Mouse (Mus musculus): Measurements from ENCODE around the gene BC005624. TPM values are rescaled to one million over a fixed set of nuclear protein-coding genes. Genes with fewer than 3 reads are reported as not detected.
A peak's percentile ranks its signal among the peaks of the same experiment; 100 is the strongest.
"Not testable (repeated sequence)": the region's sequence is repeated elsewhere in the genome, so short reads cannot be mapped to it uniquely, and the experiment has no call there.

BC005624 gene
- polyA plus RNA-seq, 1 experiment from 2014 or later: 67.5 TPM

- WGBS: 57% methylated on average over 4 of the region's 4 CpGs
- DNase-seq (ENCODE audit: low spot score): no peak
- no peak for ATAC-seq (ENCODE audit: low FRiP score)
- Histone ChIP-seq H3K27me3 (ENCODE audit: control insufficient read depth, insufficient read depth, low read length) (no peaks in the 10 kb centered on the region), H3K27ac (ENCODE audit: low read depth, low read length) (no peak overlapping the region), H3K36me3 (ENCODE audit: control insufficient read depth, insufficient read depth, low read length) (no peaks in the 10 kb centered on the region), H3K4me2 (replicated peaks; ENCODE audit: low read depth, low read length) (no peak overlapping the region), H3K4me3 (ENCODE audit: low read depth, low read length) (no peak overlapping the region), H3K9me3 (ENCODE audit: control insufficient read depth, low read length) (no peaks in the 10 kb centered on the region), H3K4me1 (replicated peaks; ENCODE audit: control insufficient read depth, insufficient read depth, low read length) (no peaks in the 10 kb centered on the region), H3K9ac (ENCODE audit: low read depth, low read length) (no peak overlapping the region)
These were observed 43.4 kb downstream of the BC005624 start for GRCm38 (mm10) chr2:30938574-30938991.

- ATAC-seq (ENCODE audit: low FRiP score): no peak
- no peak overlapping the region for H3K27ac ChIP-seq (ENCODE audit: low read depth, low read length)
- H3K4me2 ChIP-seq (replicated peaks; ENCODE audit: low read depth, low read length): no peak overlapping the region
- no peak overlapping the region for H3K4me3 ChIP-seq (ENCODE audit: low read depth, low read length)
- no peaks in the 10 kb centered on the region for H3K4me1 ChIP-seq (replicated peaks; ENCODE audit: control insufficient read depth, insufficient read depth, low read length)
- no peak overlapping the region for H3K9ac ChIP-seq (ENCODE audit: low read depth, low read length)
- no peaks in the 10 kb centered on the region for H3K27me3 ChIP-seq (ENCODE audit: control insufficient read depth, insufficient read depth, low read length)
- H3K36me3 ChIP-seq (ENCODE audit: control insufficient read depth, insufficient read depth, low read length): no peaks in the 10 kb centered on the region
- no peak for DNase-seq (ENCODE audit: low spot score)
- no peaks in the 10 kb centered on the region for H3K9me3 ChIP-seq (ENCODE audit: control insufficient read depth, low read length)
- WGBS: 82% methylated on average over 8 of the region's 8 CpGs
These were observed 44.3 kb downstream of the BC005624 start for GRCm38 (mm10) chr2:30937731-30938130.

GRCm38 (mm10) chr2:30936808-30937207 is 45.2 kb downstream of the BC005624 start:
- Histone ChIP-seq H3K4me3 (ENCODE audit: low read depth, low read length) (no peak overlapping the region), H3K4me2 (replicated peaks; ENCODE audit: low read depth, low read length) (no peak overlapping the region), H3K9ac (ENCODE audit: low read depth, low read length) (no peak overlapping the region), H3K36me3 (ENCODE audit: control insufficient read depth, insufficient read depth, low read length) (no peaks in the 10 kb centered on the region), H3K27ac (ENCODE audit: low read depth, low read length) (no peak overlapping the region), H3K4me1 (replicated peaks; ENCODE audit: control insufficient read depth, insufficient read depth, low read length) (no peaks in the 10 kb centered on the region), H3K9me3 (ENCODE audit: control insufficient read depth, low read length) (no peaks in the 10 kb centered on the region), H3K27me3 (ENCODE audit: control insufficient read depth, insufficient read depth, low read length) (no peaks in the 10 kb centered on the region)
- WGBS: 80% methylated on average over 3 of the region's 3 CpGs
- DNase-seq (ENCODE audit: low spot score): no peak
- ATAC-seq (ENCODE audit: low FRiP score): no peak

- no peak overlapping the region for H3K9ac ChIP-seq (ENCODE audit: low read depth, low read length)
- WGBS: 21% methylated on average over 7 of the region's 7 CpGs
- no peaks in the 10 kb centered on the region for H3K27me3 ChIP-seq (ENCODE audit: control insufficient read depth, insufficient read depth, low read length)
- no peaks in the 10 kb centered on the region for H3K4me1 ChIP-seq (replicated peaks; ENCODE audit: control insufficient read depth, insufficient read depth, low read length)
- no peak overlapping the region for H3K27ac ChIP-seq (ENCODE audit: low read depth, low read length)
- ATAC-seq (ENCODE audit: low FRiP score): no peak
- no peaks in the 10 kb centered on the region for H3K9me3 ChIP-seq (ENCODE audit: control insufficient read depth, low read length)
- H3K4me3 ChIP-seq (ENCODE audit: low read depth, low read length): no peak overlapping the region
- DNase-seq (ENCODE audit: low spot score): peak; percentile 88
- H3K36me3 ChIP-seq (ENCODE audit: control insufficient read depth, insufficient read depth, low read length): no peaks in the 10 kb centered on the region
- no peak overlapping the region for H3K4me2 ChIP-seq (replicated peaks; ENCODE audit: low read depth, low read length)
These were observed 48.0 kb downstream of the BC005624 start for GRCm38 (mm10) chr2:30933917-30934450.

- ATAC-seq (ENCODE audit: low FRiP score) (no peak), DNase-seq (ENCODE audit: low spot score) (no peak)
- no peaks in the 10 kb centered on the region for H3K36me3 ChIP-seq (ENCODE audit: control insufficient read depth, insufficient read depth, low read length)
- H3K4me2 ChIP-seq (replicated peaks; ENCODE audit: low read depth, low read length): no peak overlapping the region
- H3K9me3 ChIP-seq (ENCODE audit: control insufficient read depth, low read length): no peaks in the 10 kb centered on the region
- WGBS: 73% methylated on average over 6 of the region's 6 CpGs
- H3K4me3 ChIP-seq (ENCODE audit: low read depth, low read length): no peak overlapping the region
- H3K27me3 ChIP-seq (ENCODE audit: control insufficient read depth, insufficient read depth, low read length): no peaks in the 10 kb centered on the region
- no peak overlapping the region for H3K9ac ChIP-seq (ENCODE audit: low read depth, low read length)
- no peak overlapping the region for H3K27ac ChIP-seq (ENCODE audit: low read depth, low read length)
- H3K4me1 ChIP-seq (replicated peaks; ENCODE audit: control insufficient read depth, insufficient read depth, low read length): no peaks in the 10 kb centered on the region
These were observed 49.0 kb downstream of the BC005624 start for GRCm38 (mm10) chr2:30933032-30933431.

- H3K27ac ChIP-seq (ENCODE audit: low read depth, low read length): no peak overlapping the region
- DNase-seq (ENCODE audit: low spot score) (no peak), ATAC-seq (ENCODE audit: low FRiP score) (no peak)
- H3K27me3 ChIP-seq (ENCODE audit: control insufficient read depth, insufficient read depth, low read length): no peaks in the 10 kb centered on the region
- WGBS: 72% methylated on average over 3 of the region's 3 CpGs
- no peaks in the 10 kb centered on the region for H3K36me3 ChIP-seq (ENCODE audit: control insufficient read depth, insufficient read depth, low read length)
- H3K4me3 ChIP-seq (ENCODE audit: low read depth, low read length): no peak overlapping the region
- H3K9me3 ChIP-seq (ENCODE audit: control insufficient read depth, low read length): no peaks in the 10 kb centered on the region
- no peaks in the 10 kb centered on the region for H3K4me1 ChIP-seq (replicated peaks; ENCODE audit: control insufficient read depth, insufficient read depth, low read length)
- H3K9ac ChIP-seq (ENCODE audit: low read depth, low read length): no peak overlapping the region
- H3K4me2 ChIP-seq (replicated peaks; ENCODE audit: low read depth, low read length): no peak overlapping the region
These were observed 50.1 kb downstream of the BC005624 start for GRCm38 (mm10) chr2:30931922-30932321.

GRCm38 (mm10) chr2:30930846-30931245 is 51.2 kb downstream of the BC005624 start:
- not testable (repeated sequence) for H3K9ac ChIP-seq (ENCODE audit: low read depth, low read length); H3K9me3 ChIP-seq (ENCODE audit: control insufficient read depth, low read length); DNase-seq (ENCODE audit: low spot score); H3K4me3 ChIP-seq (ENCODE audit: low read depth, low read length); H3K36me3 ChIP-seq (ENCODE audit: control insufficient read depth, insufficient read depth, low read length); H3K4me2 ChIP-seq (replicated peaks; ENCODE audit: low read depth, low read length); ATAC-seq (ENCODE audit: low FRiP score); H3K27ac ChIP-seq (ENCODE audit: low read depth, low read length); H3K27me3 ChIP-seq (ENCODE audit: control insufficient read depth, insufficient read depth, low read length); H3K4me1 ChIP-seq (replicated peaks; ENCODE audit: control insufficient read depth, insufficient read depth, low read length)
- 95% methylated on average over 2 of the region's 2 CpGs for WGBS

GRCm38 (mm10) chr2:30929483-30930045 is 52.4 kb downstream of the BC005624 start, which contains the start of gene Ptges:
Ptges (minus strand) TSS chr2:30929863.
- WGBS: 4% methylated on average over 22 of the region's 23 CpGs
- DNase-seq (ENCODE audit: low spot score) (peak; percentile 81), ATAC-seq (ENCODE audit: low FRiP score) (0 out of 2 replicates have a peak, but pooled peaks have one; percentile 22)
- no peak within 1 kb of the TSS for H3K27ac ChIP-seq (ENCODE audit: low read depth, low read length)
- peak within 1 kb of the TSS; percentile 14; the same call in 1 of the 2 replicates for H3K4me3 ChIP-seq (ENCODE audit: low read depth, low read length)
- H3K9ac ChIP-seq (ENCODE audit: low read depth, low read length): peak within 1 kb of the TSS; percentile 45; the same call in 1 of the 2 replicates
- H3K9me3 ChIP-seq (ENCODE audit: control insufficient read depth, low read length): no peaks in the 10 kb centered on the region
- no peaks in the 10 kb centered on the region for H3K36me3 ChIP-seq (ENCODE audit: control insufficient read depth, insufficient read depth, low read length)
- H3K4me2 ChIP-seq (replicated peaks; ENCODE audit: low read depth, low read length): peak within 1 kb of the TSS; percentile 52
- no peaks in the 10 kb centered on the region for H3K4me1 ChIP-seq (replicated peaks; ENCODE audit: control insufficient read depth, insufficient read depth, low read length)
- no peaks in the 10 kb centered on the region for H3K27me3 ChIP-seq (ENCODE audit: control insufficient read depth, insufficient read depth, low read length)

- ATAC-seq (ENCODE audit: low FRiP score) (no peak), DNase-seq (ENCODE audit: low spot score) (no peak)
- Histone ChIP-seq H3K9ac (ENCODE audit: low read depth, low read length) (no peak overlapping the region), H3K4me3 (ENCODE audit: low read depth, low read length) (no peak overlapping the region), H3K4me2 (replicated peaks; ENCODE audit: low read depth, low read length) (peak overlapping the region; percentile 52), H3K4me1 (replicated peaks; ENCODE audit: control insufficient read depth, insufficient read depth, low read length) (no peaks in the 10 kb centered on the region), H3K27me3 (ENCODE audit: control insufficient read depth, insufficient read depth, low read length) (no peaks in the 10 kb centered on the region), H3K36me3 (ENCODE audit: control insufficient read depth, insufficient read depth, low read length) (no peaks in the 10 kb centered on the region), H3K9me3 (ENCODE audit: control insufficient read depth, low read length) (no peaks in the 10 kb centered on the region), H3K27ac (ENCODE audit: low read depth, low read length) (no peak overlapping the region)
- 34% methylated on average over 12 of the region's 12 CpGs for WGBS
These were observed 53.0 kb downstream of the BC005624 start for GRCm38 (mm10) chr2:30928893-30929482.

All from hindbrain, embryonic 11.5 days (tissue).